ENCODE assay signal across 20 mouse cellular contexts in genomic region chr17:65405309-65405708, GRCm38 (mm10).
DNase-seq lines count a peak whose midpoint lies in the region; ATAC-seq lines count a peak whose summit lies in the region.
"Had no signal": no experiment of that assay in that cellular context is flagged by ENCODE, and none has a peak within 500 bp of the region (broad histone marks: within the 10 kb centered on the region; RNA-seq: fewer than 3 reads in every experiment).

No protein-coding gene starts in this region.

- ATAC-seq in forebrain, embryonic 12.5 days (ENCODE audit: low FRiP score), result 0 out of 2 replicates have a peak, but pooled peaks have one; percentile 27
- ATAC-seq in forebrain, embryonic 11.5 days (replicated peaks; ENCODE audit: low FRiP score), result no peak
- ATAC-seq in hindbrain, embryonic 12.5 days (ENCODE audit: low FRiP score), result peak; percentile 74
- ATAC-seq in midbrain, embryonic 11.5 days (ENCODE audit: low FRiP score), result peak; percentile 67
- no peak for ATAC-seq in neural tube, embryonic 15.5 days (ENCODE audit: low FRiP score)
- ATAC-seq: forebrain, embryonic 13.5 days had no signal

- no peaks in the 10 kb centered on the region for H3K36me3 ChIP-seq in forebrain, embryonic 12.5 days (replicated peaks)
- H3K36me3 ChIP-seq in forebrain, embryonic 11.5 days (ENCODE audit: control insufficient read depth, insufficient read depth, low read length), result no peaks in the 10 kb centered on the region
- no peaks in the 10 kb centered on the region for H3K36me3 ChIP-seq in hindbrain, embryonic 12.5 days
- H3K36me3 ChIP-seq in midbrain, embryonic 11.5 days (ENCODE audit: control insufficient read depth, insufficient read depth, low read length), result no peaks in the 10 kb centered on the region
- H3K36me3 ChIP-seq in neural tube, embryonic 15.5 days, result no peaks in the 10 kb centered on the region
- H3K36me3 ChIP-seq: embryonic facial prominence, embryonic 15.5 days; heart, embryonic 12.5 days; limb, embryonic 12.5 days had no signal

- no peaks in the 10 kb centered on the region for H3K9me3 ChIP-seq in forebrain, embryonic 12.5 days
- H3K9me3 ChIP-seq in forebrain, embryonic 11.5 days (ENCODE audit: control insufficient read depth, low read length), result no peaks in the 10 kb centered on the region
- no peaks in the 10 kb centered on the region for H3K9me3 ChIP-seq in hindbrain, embryonic 12.5 days (replicated peaks)
- no peaks in the 10 kb centered on the region for H3K9me3 ChIP-seq in midbrain, embryonic 11.5 days (ENCODE audit: control insufficient read depth, low read length)
- H3K9me3 ChIP-seq in neural tube, embryonic 15.5 days (replicated peaks), result no peaks in the 10 kb centered on the region
- H3K9me3 ChIP-seq: embryonic facial prominence, embryonic 15.5 days; forebrain, embryonic 13.5 days; heart, embryonic 12.5 days; limb, embryonic 12.5 days; megakaryocyte, embryonic 14.5 days had no signal

- H3K27me3 ChIP-seq in forebrain, embryonic 12.5 days, result no peaks in the 10 kb centered on the region
- H3K27me3 ChIP-seq in forebrain, embryonic 11.5 days (ENCODE audit: control insufficient read depth, insufficient read depth, low read length), result no peaks in the 10 kb centered on the region
- H3K27me3 ChIP-seq in hindbrain, embryonic 12.5 days, result no peaks in the 10 kb centered on the region
- H3K27me3 ChIP-seq in midbrain, embryonic 11.5 days (ENCODE audit: control insufficient read depth, insufficient read depth, low read length), result no peaks in the 10 kb centered on the region
- H3K27me3 ChIP-seq in neural tube, embryonic 15.5 days (replicated peaks), result no peaks in the 10 kb centered on the region
- H3K27me3 ChIP-seq: embryonic facial prominence, embryonic 15.5 days; forebrain, embryonic 13.5 days; heart, embryonic 12.5 days; limb, embryonic 12.5 days; megakaryocyte, embryonic 14.5 days had no signal

- no peak overlapping the region for H3K9ac ChIP-seq in forebrain, embryonic 12.5 days
- H3K9ac ChIP-seq in forebrain, embryonic 11.5 days (ENCODE audit: low read length), result no peak overlapping the region
- no peak overlapping the region for H3K9ac ChIP-seq in hindbrain, embryonic 12.5 days
- H3K9ac ChIP-seq in midbrain, embryonic 11.5 days (ENCODE audit: low read length), result no peak overlapping the region
- H3K9ac ChIP-seq in neural tube, embryonic 15.5 days (replicated peaks), result no peak overlapping the region
- H3K9ac ChIP-seq: embryonic facial prominence, embryonic 15.5 days; forebrain, embryonic 13.5 days; heart, embryonic 12.5 days; limb, embryonic 12.5 days; liver, embryonic 14.5 days had no signal

- H3K27ac ChIP-seq in forebrain, embryonic 12.5 days, result no peak overlapping the region
- no peak overlapping the region for H3K27ac ChIP-seq in forebrain, embryonic 11.5 days (ENCODE audit: low read depth, low read length)
- H3K27ac ChIP-seq in hindbrain, embryonic 12.5 days, result no peak overlapping the region
- no peak overlapping the region for H3K27ac ChIP-seq in midbrain, embryonic 11.5 days (ENCODE audit: low read depth, low read length)
- no peak overlapping the region for H3K27ac ChIP-seq in neural tube, embryonic 15.5 days (replicated peaks)
- H3K27ac ChIP-seq: embryonic facial prominence, embryonic 15.5 days; forebrain, embryonic 13.5 days; limb, embryonic 12.5 days; liver, embryonic 14.5 days had no signal

- no peak overlapping the region for H3K4me3 ChIP-seq in forebrain, embryonic 12.5 days (replicated peaks)
- H3K4me3 ChIP-seq in forebrain, embryonic 11.5 days (ENCODE audit: low read depth, low read length), result no peak overlapping the region
- H3K4me3 ChIP-seq in hindbrain, embryonic 12.5 days, result no peak overlapping the region
- no peak overlapping the region for H3K4me3 ChIP-seq in midbrain, embryonic 11.5 days (ENCODE audit: low read depth, low read length)
- no peak overlapping the region for H3K4me3 ChIP-seq in neural tube, embryonic 15.5 days (replicated peaks)
- H3K4me3 ChIP-seq: embryonic facial prominence, embryonic 15.5 days; forebrain, embryonic 13.5 days; heart, embryonic 12.5 days; limb, embryonic 12.5 days; megakaryocyte, embryonic 14.5 days had no signal

- no peak for DNase-seq in forebrain, embryonic 11.5 days (ENCODE audit: low spot score)
- DNase-seq in midbrain, embryonic 11.5 days (ENCODE audit: low spot score, missing footprints), result no peak
- no peak for DNase-seq in cerebellum, postnatal 10 days
- DNase-seq in right cerebral cortex, postnatal 4 days, result no peak
- DNase-seq in cerebellum, adult 11 months, result no peak
- DNase-seq: cerebellum, adult 11-12 months; cerebellum, postnatal 36 days; heart, postnatal 36 days; kidney, adult 18-20 months; kidney, postnatal 14 days; lung, postnatal 10 days had no signal

- no peak overlapping the region for H3K4me2 ChIP-seq in forebrain, embryonic 12.5 days
- no peak overlapping the region for H3K4me2 ChIP-seq in forebrain, embryonic 11.5 days (ENCODE audit: low read depth, low read length, severe bottlenecking)
- H3K4me2 ChIP-seq in hindbrain, embryonic 12.5 days (replicated peaks), result no peak overlapping the region
- no peak overlapping the region for H3K4me2 ChIP-seq in midbrain, embryonic 11.5 days
- H3K4me2 ChIP-seq in neural tube, embryonic 15.5 days, result peak overlapping the region; percentile 31
- H3K4me2 ChIP-seq: embryonic facial prominence, embryonic 15.5 days; forebrain, embryonic 13.5 days; heart, embryonic 12.5 days; limb, embryonic 12.5 days had no signal

- no peaks in the 10 kb centered on the region for H3K4me1 ChIP-seq in forebrain, embryonic 12.5 days
- H3K4me1 ChIP-seq in forebrain, embryonic 11.5 days (replicated peaks; ENCODE audit: control insufficient read depth, insufficient read depth, low read length), result no peaks in the 10 kb centered on the region
- peaks cover 8% of the 10 kb centered on the region for H3K4me1 ChIP-seq in hindbrain, embryonic 12.5 days
- H3K4me1 ChIP-seq in midbrain, embryonic 11.5 days (ENCODE audit: control insufficient read depth, insufficient read depth, low read length), result 0 out of 2 replicates have a peak, but pooled peaks cover 2% of the 10 kb centered on the region
- H3K4me1 ChIP-seq in neural tube, embryonic 15.5 days, result peaks cover 4% of the 10 kb centered on the region; the same call in 1 of the 2 replicates
- H3K4me1 ChIP-seq: embryonic facial prominence, embryonic 15.5 days; heart, embryonic 12.5 days; limb, embryonic 12.5 days; megakaryocyte, embryonic 14.5 days had no signal

- 46% methylated on average over 9 of the region's 9 CpGs for WGBS in forebrain, embryonic 12.5 days
- 51% methylated on average over 9 of the region's 9 CpGs for WGBS in forebrain, embryonic 11.5 days
- 21% methylated on average over 9 of the region's 9 CpGs for WGBS in hindbrain, embryonic 12.5 days
- 31% methylated on average over 9 of the region's 9 CpGs for WGBS in midbrain, embryonic 11.5 days
- WGBS in neural tube, embryonic 15.5 days, result 14% methylated on average over 9 of the region's 9 CpGs

Comparison
In these comparisons a context has a peak if more than half of its experiments do, and no peak if none do; other contexts are left out.
1. ATAC-seq: peak in forebrain, embryonic 12.5 days (single experiment), hindbrain, embryonic 12.5 days (single experiment) and midbrain, embryonic 11.5 days (single experiment); none in forebrain, embryonic 11.5 days (single experiment) and neural tube, embryonic 15.5 days (single experiment).